Mouse (Mus musculus): ENCODE data around the gene Syt16.
A peak's percentile ranks its signal among the peaks of the same experiment; 100 is the strongest.

Syt16 gene

DNA sequence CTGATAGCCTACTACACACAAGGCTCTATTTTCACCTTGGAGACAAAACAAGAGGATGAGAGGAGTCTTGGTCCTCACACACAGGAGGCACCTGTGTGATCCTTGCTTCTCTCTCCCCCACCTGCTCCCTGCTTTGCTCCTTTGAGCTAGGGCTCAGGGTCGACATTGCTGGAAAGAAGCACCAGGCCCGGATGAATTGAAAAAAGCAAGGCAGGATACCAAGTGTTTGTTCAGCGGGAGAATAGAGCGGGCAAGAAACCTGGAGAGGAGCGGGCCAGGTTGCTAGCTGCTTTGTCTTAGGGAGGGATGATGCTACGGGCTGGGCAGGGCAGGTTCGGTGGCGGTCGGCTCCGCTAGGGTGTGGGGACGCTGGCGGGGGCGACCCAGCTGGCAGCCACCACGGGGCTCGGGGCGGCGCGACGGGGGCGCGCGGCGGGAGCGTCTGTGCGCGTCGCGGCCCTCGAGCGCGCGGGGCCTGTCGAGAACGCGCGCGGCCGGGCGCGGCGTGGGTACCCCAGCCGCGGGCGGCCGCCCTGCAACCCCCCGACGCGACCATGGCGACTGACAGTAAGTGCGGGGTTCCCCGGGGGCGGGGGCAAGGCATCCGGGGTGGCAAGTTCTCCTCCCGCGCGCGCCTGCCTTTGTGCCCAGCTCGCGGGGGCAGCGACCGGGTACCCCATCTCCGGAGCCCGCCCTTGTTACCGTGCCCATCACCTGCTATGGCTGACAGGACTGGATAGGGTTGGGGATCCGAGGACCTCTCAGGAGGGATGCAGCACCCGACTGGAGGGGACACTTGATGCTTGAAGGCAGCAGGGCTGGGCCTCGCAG lies at the start of gene Syt16:
Gene Syt16 (plus strand): TSS at position 365 of the 831 bp plus-strand sequence.
- no peak for DNase-seq

DNA sequence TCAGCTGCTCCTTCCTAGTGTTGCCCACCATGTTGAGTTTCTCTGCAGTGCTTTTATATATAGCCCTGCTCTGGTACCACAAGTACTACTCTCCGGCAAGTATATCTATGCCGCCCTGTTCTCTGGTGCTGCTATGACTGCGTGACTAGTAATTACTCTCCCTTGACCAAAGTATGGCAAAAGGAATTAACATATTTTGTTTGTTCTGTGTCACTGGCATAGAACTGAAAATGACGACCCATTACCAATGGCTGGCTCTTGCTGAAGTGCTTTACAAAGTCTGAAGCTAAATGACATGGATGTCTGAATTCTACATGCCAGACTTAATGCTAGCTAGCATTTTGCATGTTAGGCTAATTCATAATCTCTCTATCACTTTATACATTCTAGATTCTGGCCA lies 49.0 kb upstream of the Syt16 start:
- DNase-seq, result no peak

DNA sequence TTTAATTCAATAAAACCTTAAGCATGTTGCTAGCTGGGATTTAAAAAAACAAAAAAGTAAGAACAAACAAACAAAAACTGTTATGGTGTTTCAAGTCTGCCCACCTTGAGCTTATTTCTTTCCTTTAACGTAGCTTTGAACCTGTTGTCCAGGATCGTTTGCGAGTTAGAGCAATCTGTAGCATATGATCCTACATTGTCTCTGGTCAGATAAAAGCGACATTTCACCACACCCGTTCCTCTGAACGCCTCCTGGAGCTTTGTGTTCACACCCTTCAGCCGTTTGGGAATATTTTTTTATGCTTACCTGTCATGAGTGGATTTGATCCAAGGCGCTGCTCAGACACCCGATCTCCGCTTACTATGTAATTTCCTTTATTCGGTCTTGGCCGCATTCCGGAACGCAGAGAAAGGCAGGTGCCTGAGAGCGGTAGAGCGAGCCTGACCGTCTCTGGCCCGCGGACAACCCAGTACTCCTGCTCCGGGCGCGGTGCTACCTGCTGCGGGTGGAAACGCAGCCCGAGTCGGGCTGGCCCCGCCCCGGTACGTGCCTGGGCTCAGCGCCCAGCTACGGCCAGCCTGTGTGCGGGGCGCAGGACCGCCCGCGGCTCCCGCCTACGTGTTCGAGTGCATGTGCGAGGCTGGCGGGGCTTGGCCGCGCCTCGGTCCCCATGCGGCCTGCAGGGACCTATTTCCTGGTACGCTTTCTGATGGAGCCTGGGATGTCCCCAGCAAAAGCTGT lies 48.0 kb upstream of the Syt16 start:
- peak; percentile 45 for DNase-seq

DNA sequence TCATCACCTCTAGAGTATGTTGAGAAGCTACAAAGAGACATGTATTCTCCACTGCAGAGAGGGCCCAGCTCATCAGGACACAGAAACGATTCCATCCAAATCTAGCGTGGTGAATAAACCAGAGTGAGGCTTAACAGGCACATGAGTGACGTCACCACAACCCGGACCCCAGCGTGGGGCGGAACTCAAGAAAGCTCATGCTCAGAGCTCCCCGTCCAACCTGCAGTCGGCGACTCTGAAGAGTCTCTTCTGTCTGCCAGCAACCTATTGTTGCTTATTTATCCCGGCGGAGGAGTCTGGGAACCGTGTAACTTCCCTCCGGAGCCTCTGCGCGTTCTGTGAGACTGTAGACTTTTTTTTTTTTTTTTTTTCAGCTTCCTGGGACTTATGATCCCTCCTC lies 44.6 kb upstream of the Syt16 start:
- DNase-seq, result no peak

DNA sequence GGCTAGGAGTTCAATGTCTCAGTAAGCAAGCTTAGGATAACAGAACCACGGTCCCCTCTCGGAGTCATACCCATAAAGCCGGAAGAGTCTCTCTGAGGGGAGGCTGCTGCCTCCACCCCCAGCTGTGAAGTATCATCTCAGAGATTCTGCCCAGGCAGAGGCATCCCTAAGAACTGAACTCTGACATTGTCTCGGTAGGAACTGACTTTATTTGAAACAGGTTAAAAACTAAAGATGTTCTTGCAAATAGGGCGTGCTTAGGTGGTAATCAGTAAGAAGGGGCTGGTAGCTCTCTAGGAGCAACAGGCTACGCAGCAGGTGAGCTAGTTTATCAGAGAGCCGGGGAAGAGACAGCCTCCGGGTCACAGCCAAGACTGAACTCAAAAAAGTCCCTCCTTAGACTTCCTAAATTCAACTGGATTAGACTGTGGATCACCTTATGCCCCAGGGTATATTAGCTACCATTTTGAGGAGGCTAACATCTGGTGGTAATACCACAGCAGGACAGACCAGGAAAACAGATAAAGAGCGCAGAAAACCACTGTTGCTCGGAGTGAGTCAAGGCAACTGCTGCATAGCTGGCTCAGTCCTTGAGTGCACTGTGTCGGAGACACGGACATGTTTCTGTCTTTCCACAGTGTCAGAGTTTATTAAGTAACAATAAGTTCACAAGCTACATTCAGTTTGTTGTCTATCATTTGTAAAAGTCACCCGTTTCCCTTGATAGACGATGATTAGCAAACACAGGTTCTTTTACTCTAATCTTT lies 43.9 kb upstream of the Syt16 start:
- DNase-seq, result no peak

DNA sequence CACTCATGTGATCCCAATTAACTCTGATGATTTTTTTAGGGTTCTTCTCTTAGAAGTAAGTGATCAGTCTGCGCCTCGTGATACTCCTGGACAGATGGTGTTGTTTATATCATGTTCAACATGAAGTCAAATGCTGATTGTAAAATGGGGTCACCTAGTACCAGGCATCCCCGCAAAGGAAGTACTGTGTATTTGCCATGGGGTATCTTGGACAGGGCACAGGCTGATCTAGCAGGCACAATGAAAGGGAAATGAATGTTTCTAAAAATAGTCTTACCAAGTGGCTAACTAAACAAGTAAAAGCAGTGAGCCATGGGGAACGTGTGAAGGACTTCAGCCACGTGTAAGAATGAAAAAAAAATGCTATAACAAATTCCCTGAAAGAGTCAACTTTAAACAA lies 42.7 kb upstream of the Syt16 start:
- peak; percentile 36 for DNase-seq

DNA sequence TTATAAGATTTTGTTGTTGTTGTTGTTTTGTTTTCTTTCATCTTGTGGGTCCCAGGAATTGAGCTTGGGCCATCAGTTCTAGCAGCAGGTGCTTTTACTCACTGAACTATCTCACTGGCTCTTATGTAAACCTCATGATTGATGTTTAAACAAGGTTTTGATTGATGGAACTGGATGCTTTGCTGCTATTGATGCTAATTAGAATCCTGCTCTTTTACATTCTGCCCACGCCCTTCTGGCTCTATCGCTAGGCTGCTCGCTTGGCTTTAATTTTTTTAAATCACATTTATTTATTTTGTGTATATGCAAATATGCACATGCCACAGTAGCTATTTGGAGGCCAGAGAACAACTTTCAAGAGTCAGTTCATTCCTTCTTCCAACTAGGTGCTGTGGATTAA lies 39.8 kb upstream of the Syt16 start:
- DNase-seq, result no peak

DNA sequence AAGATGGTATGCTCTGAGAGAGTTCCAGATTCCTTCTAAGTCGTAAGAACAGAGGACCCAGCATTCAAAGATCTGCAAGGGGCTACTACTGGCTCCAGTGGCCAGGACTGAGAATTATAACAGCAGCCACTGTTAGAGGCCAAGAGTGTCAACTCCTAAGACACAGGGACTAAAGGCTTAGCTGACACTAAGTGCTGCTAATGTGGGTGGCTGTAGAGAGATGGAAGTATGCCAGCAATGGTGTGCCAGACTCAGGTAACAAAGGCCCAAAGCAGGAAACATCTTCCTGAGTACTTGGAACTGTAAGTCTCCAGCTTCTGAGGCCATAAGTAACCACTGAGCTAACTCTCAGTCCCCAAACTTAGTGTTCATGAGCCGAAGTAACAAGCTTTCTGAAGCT lies 38.6 kb upstream of the Syt16 start:
- DNase-seq, result no peak

DNA sequence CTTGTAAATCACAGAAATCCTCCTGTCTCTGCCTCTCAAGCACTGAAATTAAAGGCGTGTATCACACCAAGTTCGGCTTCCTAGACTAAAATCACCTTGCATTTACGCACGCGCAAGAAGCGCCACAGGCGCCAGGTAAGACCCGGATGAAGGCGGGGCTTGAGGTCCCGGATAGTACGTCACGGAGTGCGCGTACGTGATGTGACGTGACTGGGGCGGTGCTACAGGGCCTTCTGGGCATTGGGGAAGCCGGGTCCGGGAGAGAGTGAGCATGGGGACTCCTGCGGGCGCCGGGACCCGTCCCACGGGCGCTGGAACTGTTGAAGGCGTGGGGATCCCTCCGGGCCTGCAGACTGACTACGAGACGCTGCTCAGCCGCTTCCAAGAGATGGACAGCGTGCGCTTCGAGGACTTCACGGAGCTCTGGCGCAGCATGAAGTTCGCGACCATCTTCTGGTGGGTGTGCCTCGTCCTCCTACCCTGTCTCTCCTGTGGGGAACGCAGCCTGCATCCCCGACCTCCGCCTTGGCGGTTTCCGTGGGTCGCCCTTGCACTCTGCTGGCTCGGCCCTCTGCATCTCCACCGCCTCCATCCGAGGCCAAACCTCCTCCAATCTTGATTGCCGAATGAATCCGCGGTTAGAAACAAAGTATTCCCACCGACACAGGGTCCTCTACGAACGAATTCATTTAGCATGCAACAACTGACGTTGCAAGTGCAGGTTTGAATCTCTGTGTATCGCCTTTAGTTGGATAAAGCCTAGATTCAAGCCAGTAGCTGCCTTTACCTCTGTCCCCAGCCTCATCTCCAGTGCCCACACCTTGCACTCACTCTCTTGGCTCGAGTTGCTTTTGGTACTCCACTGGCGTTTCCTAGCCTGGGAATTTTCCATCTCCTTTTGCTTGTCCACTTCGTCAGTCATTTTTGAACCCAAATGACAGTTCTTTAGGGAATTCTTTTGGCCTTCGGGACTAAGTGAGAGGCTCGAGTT lies 32.9 kb upstream of the Syt16 start, which contains the start of gene Snapc1:
Gene Snapc1 (plus strand): TSS at position 191 of the 991 bp plus-strand sequence.
- peak; percentile 98 for DNase-seq

DNA sequence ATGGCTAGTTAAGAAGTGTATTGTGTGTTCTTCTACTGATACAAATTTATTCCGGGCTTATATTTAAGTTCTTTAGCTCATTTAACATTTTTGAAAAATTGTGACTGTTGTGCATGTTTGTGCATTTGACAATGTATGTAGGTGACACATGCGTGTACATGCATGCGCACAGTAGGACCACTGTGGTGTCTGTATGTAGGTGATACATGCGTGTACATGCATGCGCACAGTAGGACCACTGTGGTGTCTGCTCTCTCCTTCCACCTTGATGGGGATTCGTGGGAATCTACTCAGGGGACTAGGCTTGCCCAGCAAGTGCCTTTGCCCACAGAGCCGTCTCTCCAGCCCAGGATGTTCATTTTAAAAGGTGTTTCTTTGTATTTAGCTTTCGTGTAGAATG lies 28.3 kb upstream of the Syt16 start:
- no peak for DNase-seq

DNA sequence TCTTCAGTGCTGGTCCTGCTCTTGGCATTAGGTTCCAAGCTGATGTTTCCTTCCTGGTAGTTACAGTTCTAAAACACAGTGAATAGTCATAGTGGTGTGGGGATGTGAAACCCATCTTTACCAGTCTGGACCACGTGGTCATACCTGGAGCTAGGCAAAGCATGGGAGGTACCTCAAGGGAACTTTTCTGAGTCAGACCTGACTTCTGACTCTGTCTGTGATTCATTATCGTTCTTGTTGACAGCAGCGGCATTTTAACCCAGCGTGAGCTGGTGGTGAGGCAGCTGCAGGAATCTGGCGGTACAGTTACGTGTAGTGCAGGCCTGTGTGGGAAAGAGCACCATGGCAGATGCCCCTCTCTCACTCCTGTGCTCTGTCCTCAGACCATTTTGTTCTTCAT lies 22.9 kb upstream of the Syt16 start:
- no peak for DNase-seq

DNA sequence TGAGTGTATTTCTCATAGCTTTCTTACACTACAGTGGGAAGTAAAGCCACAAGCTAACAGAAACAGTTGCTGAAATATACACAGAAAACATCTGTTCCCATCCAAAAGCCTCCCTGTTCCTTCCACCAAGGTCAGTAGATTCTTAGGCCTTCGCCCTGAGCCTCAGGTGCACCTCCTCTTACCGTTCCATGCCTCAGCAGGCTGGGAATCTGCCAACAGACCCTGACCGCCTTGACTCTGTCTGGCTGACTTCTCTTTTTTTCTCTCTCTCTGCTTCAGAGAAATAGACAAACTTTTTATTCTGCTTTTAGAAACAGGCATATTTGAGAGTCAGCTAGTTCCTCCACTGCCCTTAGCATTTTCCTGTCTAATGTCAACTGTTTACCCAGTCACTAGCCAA lies 19.3 kb upstream of the Syt16 start:
- peak; percentile 87 for DNase-seq

DNA sequence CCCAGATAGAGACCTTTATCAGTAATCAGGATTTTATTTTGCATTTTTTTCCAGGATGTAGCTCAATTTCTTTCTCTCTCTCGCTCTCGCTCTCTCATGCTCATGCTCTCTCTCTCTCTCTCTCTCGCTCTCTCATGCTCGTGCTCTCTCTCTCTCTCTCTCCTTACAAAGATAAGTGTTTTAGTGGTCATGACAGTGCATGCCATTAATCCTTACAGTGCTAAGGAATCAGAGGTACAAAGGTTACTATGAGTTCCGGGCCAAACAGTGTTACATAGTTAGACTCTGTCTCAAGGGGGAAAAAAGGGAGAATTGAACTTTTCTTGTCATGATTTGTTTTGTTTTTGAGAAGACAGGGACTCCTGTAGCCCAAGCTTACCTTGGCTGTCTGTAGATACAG lies 17.8 kb upstream of the Syt16 start:
- no peak for DNase-seq

DNA sequence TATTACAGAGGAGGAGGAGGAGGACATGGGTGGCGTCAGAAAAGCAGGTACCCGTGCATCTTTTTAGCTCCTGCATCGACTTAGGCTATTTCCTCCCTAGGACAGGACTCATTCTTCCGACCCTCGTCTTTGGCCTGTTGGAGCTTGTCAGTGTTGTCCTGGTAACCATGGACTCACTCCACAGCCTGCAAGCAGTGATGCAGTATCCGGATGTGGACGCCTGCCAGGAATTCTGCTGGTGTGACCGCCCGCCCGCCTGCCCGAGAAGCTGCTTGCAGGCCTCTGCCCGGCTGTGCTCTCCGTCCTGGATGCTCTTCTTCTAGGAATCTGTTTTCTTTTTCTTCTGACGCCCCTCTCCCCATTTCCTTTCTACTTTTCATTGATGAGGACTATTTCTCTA lies 14.9 kb upstream of the Syt16 start:
- peak; percentile 68 for DNase-seq

DNA sequence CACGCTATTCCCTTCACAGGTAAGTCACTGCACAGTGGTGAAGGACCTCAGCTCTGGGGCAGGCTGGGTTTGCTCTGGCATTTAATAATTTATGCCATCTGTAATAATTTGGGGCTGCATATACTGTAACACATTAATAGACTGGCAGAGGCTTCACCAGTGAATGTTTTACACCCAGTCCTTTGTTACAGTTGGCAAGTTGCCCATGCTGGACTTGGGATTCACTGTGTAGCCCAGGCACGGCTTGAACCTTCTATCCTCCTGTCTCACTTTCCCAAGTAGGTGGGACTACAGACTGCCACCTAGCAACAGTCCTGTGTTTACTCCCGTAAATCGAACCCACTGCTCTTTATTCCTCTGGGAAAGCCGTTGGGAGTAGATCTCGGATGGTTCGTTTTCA lies 11.2 kb upstream of the Syt16 start:
- peak; percentile 86 for DNase-seq

DNA sequence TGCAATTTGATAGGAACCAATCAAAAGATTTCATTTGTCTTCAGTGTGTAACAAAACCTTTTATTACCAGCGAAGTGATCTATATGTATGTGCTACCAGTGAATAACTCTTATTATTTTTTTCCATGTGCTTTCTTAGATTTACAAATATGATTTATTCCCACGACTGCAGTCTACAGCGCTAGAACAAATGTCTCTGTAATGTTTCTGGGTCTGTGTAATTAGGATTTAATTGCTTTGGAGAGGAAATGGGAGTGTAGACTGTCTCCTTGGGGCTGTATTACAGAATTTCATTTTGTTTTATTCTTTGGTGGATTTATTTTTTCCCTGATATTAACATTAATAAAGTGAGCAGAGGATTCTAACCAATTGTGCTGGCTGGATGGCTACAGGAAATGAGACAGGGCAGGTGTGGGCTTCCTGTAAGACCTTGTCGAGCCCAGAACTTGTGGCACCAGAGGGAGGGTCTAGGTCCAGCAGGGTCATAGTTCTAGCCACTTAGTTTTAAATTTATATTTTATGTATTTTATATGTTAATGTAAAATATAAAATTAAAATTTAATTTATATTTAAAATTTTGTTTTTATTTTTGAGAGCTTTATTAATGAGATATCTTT lies 9.0 kb upstream of the Syt16 start:
- DNase-seq, result no peak

DNA sequence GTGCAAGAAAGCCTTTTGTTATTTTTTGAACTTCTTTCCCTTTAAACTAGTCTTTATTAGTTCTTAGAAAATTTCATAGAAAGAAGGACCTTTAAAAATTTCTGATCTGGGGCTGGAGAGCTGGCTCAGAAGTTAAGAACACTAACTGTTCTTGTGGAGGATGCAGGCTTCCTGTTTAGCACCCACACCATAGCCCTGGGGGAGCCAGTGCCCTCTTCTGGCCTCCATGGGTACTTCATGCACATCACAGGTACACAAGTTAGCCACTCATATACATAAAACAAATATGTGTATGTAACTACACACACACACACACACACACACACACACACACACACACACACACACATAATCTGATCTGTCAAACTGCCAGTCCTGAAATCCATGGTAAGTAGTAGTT lies 7.9 kb upstream of the Syt16 start:
- peak; percentile 69 for DNase-seq

DNA sequence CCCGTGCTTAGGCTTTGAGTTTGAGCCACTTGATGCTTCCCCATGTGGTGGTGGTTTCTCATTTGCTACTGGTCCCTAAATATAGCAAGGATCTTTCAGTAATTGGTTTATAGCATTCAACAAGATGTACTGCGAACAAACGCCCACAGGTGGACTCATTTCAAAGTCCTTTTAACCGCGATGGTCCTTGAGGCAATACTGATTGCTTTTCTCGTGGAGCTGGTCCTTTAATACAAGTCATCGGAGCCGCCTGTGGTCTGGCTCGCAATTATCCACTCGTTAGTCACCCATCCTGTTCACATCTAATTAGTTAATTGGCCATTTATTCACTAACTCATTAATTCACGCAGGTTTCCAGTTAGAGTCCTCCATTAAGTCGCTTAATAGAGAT lies 560 bp upstream of the Syt16 start:
- DNase-seq, result no peak

DNA sequence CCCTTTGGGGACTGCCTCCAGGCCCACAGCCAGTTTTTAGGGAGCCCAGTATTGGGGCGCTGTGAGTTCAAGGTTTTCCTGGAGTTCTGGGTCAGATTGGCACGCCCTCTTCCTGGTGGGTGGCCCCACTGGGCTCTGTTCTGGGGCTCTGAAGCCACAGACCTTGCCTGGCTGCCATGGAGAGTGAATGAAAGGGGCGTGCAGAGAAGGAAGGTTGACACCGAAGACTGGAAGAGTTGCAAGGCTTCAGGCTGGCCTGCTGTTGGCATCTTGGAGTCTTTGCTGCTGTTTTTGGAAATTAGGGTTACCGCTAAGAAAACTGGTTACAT lies 631 bp downstream of the Syt16 start:
- DNase-seq, result no peak

DNA sequence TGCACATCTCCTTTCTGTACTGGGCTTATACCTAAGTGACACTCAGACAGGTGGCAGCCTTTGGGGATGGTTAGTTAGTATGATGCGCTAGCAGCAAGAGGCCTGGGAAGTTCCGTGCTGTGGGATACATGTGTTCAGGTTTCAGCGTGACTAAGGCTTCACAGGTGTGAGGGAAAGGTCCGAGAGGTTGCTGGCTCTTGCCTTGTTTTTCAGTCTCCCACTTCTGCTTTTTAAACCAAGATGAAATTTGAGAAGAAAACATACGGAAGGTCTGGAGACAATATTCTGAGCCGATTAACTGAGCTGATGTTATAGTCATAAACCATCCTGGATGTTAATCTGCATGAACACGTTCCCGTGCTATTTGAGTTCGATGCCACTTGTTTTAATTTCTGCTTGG lies 5.0 kb downstream of the Syt16 start:
- DNase-seq, result no peak

DNA sequence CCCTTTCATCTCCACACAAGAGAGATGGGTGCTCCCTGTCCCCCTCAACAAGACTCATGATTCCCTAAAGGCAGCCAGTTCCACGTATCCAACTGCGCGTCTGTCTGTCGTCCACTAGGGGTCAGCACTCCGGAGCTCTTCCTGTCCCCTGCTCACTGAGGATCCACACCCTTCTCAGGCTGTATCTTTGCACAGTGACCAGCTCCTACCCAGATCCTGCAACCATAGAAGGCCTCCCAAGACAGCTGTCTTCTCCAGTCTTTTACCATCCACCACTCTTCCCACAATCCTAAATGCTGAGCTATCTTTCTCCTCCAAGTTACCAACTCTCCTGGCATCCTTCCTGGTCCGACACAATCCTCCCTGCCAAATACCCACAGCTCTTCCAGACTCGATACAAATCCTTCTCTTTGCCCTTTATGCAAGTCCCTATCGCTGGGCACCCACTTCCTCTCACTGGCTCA lies 12.0 kb downstream of the Syt16 start:
- DNase-seq, result peak; percentile 22

DNA sequence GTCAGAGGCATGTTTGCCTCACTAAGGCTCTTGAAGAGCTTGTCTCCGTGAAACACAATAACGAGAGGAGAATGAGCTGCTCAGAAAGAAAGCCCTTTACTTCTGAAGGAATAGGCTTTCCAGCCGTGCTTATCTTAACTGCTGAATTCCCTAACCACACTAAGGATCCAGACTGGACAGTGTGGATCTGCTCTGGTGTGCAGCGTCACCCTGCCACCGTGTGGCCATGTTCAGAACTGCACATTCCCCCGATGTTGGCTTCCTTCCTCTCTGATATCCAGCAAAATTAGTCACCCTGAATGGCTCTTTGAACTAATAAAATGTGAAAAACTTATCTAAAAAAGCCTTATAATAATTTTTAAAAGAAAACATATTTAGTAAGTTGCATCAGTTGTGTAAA lies 16.3 kb downstream of the Syt16 start:
- DNase-seq, result peak; percentile 81
